8 mouse cellular contexts compared by ENCODE assay signal in genomic region chr2:131910847-131911246, GRCm38 (mm10). TPM values are rescaled to one million over a fixed set of nuclear protein-coding genes. Genes with fewer than 3 reads are reported as not detected.
DNase-seq lines count a peak whose midpoint lies in the region; ATAC-seq and TF ChIP-seq lines count a peak whose summit lies in the region.
"Had no signal": no experiment of that assay in that cellular context is flagged by ENCODE, and none has a peak within 500 bp of the region (broad histone marks: within the 10 kb centered on the region; RNA-seq: fewer than 3 reads in every experiment).

No protein-coding gene starts in this region.

- peak overlapping the region; percentile 87 for H3K4me2 ChIP-seq in intestine, embryonic 15.5 days (replicated peaks)
- peak overlapping the region; percentile 68 for H3K4me2 ChIP-seq in neural tube, embryonic 14.5 days (ENCODE audit: low read depth, low read length)

- 65% methylated on average over 2 of the region's 2 CpGs for WGBS in forebrain, embryonic 10.5 days
- 60% methylated on average over 2 of the region's 2 CpGs for WGBS in intestine, embryonic 15.5 days
- 27% methylated on average over 2 of the region's 2 CpGs for WGBS in neural tube, embryonic 14.5 days

- peaks cover 31% of the 10 kb centered on the region for H3K27me3 ChIP-seq in forebrain, embryonic 10.5 days (ENCODE audit: poor library complexity, severe bottlenecking)
- no peaks in the 10 kb centered on the region for H3K27me3 ChIP-seq in intestine, embryonic 15.5 days (replicated peaks)
- H3K27me3 ChIP-seq in neural tube, embryonic 14.5 days (ENCODE audit: control insufficient read depth, insufficient read depth, low read length), result no peaks in the 10 kb centered on the region

- TF ChIP-seq CTCF in left cerebral cortex, adult 2 months (IDR thresholded peaks at IDR 0.05), result no peak

- DNase-seq in left cerebral cortex, adult 2 months (ENCODE audit: extremely low spot score in 1 of 2, low spot score in 2 of 2), result no peak
- DNase-seq in left cerebral cortex, postnatal 36 days (ENCODE audit: low spot score in 2 of 2), result no peak
- DNase-seq in forebrain, embryonic 10.5 days (ENCODE audit: extremely low spot score, low spot score), result no peak
- DNase-seq in cerebellum, postnatal 36 days, result no peak
- DNase-seq in layer of hippocampus, adult 9-10 months (ENCODE audit: low spot score), result no peak

- no peaks in the 10 kb centered on the region for H3K9me3 ChIP-seq in forebrain, embryonic 10.5 days
- no peaks in the 10 kb centered on the region for H3K9me3 ChIP-seq in intestine, embryonic 15.5 days
- H3K9me3 ChIP-seq in neural tube, embryonic 14.5 days (ENCODE audit: control insufficient read depth, low read length), result no peaks in the 10 kb centered on the region

- H3K4me3 ChIP-seq in left cerebral cortex, adult 2 months, result peak overlapping the region; percentile 68
- H3K4me3 ChIP-seq in forebrain, embryonic 10.5 days, result peak overlapping the region; percentile 79
- H3K4me3 ChIP-seq in intestine, embryonic 15.5 days (replicated peaks), result peak overlapping the region; percentile 71; the same call in 1 of the 2 replicates
- peak overlapping the region; percentile 74 for H3K4me3 ChIP-seq in neural tube, embryonic 14.5 days (ENCODE audit: low read depth, low read length)

- H3K9ac ChIP-seq in intestine, embryonic 15.5 days, result no peak overlapping the region
- H3K9ac ChIP-seq in neural tube, embryonic 14.5 days (replicated peaks; ENCODE audit: low read depth, low read length), result peak overlapping the region; percentile 80

- no peak for ATAC-seq in intestine, embryonic 15.5 days
- ATAC-seq in neural tube, embryonic 14.5 days (ENCODE audit: low read depth), result no peak

- H3K27ac ChIP-seq in left cerebral cortex, adult 2 months, result peak overlapping the region; percentile 94
- no peak overlapping the region for H3K27ac ChIP-seq in forebrain, embryonic 10.5 days
- H3K27ac ChIP-seq in intestine, embryonic 15.5 days, result no peak overlapping the region
- peak overlapping the region; percentile 94; the same call in 1 of the 2 replicates for H3K27ac ChIP-seq in neural tube, embryonic 14.5 days (ENCODE audit: low read depth, low read length)

- intact Hi-C loops in left cerebral cortex, adult 2 months (cut with DNase I), result loop anchor here (1.0 to 2.0 kb wide), 2 partner anchors 64 to 83 kb away; no protein-coding TSS in a partner anchor
- intact Hi-C loops in left cerebral cortex, postnatal 36 days (cut with DNase I), result loop anchor here (1.0 to 5.0 kb wide), 3 partner anchors 36 to 83 kb away; no protein-coding TSS in a partner anchor

- H3K4me1 ChIP-seq in forebrain, embryonic 10.5 days, result peaks cover 35% of the 10 kb centered on the region
- 0 out of 2 replicates have a peak, but pooled peaks cover 6% of the 10 kb centered on the region for H3K4me1 ChIP-seq in intestine, embryonic 15.5 days (replicated peaks)
- peaks cover 22% of the 10 kb centered on the region for H3K4me1 ChIP-seq in neural tube, embryonic 14.5 days (ENCODE audit: control insufficient read depth, insufficient read depth, low read length)

- H3K36me3 ChIP-seq in forebrain, embryonic 10.5 days (replicated peaks), result no peaks in the 10 kb centered on the region
- H3K36me3 ChIP-seq in intestine, embryonic 15.5 days, result no peaks in the 10 kb centered on the region
- H3K36me3 ChIP-seq in neural tube, embryonic 14.5 days (ENCODE audit: control insufficient read depth, insufficient read depth, low read length), result no peaks in the 10 kb centered on the region

RNA-seq across cellular contexts. Expression of gene Prn, which starts 1.1 kb away (rescaled TPM):
- under 1 TPM in 1 of 2 experiments, not detected in 1; 0.20 TPM for total RNA-seq in left cerebral cortex, adult 2 months (2021)
- under 1 TPM in 1 of 2 experiments, not detected in 1; 0.35 TPM for total RNA-seq in left cerebral cortex, postnatal 36 days (2021)
- polyA plus RNA-seq in forebrain, embryonic 10.5 days (2016; fragmentation: Nextera tagmentation; extraction: Ambion mirVana), result not detected in 2 replicates
- 0.25 TPM in 1 of 2 replicates, not detected in the other for polyA plus RNA-seq in intestine, embryonic 15.5 days (2015; fragmentation: Nextera tagmentation; extraction: Ambion mirVana)
- polyA plus RNA-seq in neural tube, embryonic 14.5 days (2014; fragmentation: Nextera tagmentation; extraction: Ambion mirVana), result not detected in 2 replicates
- total RNA-seq: liver, adult 2 months had no signal
- polyA plus RNA-seq: liver, adult 2 months had no signal

RNA-seq across cellular contexts. Expression of gene Prnp, which starts 1.1 kb away (rescaled TPM):
- total RNA-seq in left cerebral cortex, adult 2 months (2021), result 100 to 1,000 TPM; 748 to 772 TPM
- total RNA-seq in left cerebral cortex, postnatal 36 days (2021), result 100 to 1,000 TPM; 729 to 811 TPM
- 19.6 and 23.2 TPM in 2 replicates for polyA plus RNA-seq in forebrain, embryonic 10.5 days (2016; fragmentation: Nextera tagmentation; extraction: Ambion mirVana)
- 59.1 and 62.3 TPM in 2 replicates for polyA plus RNA-seq in intestine, embryonic 15.5 days (2015; fragmentation: Nextera tagmentation; extraction: Ambion mirVana)
- polyA plus RNA-seq in neural tube, embryonic 14.5 days (2014; fragmentation: Nextera tagmentation; extraction: Ambion mirVana), result 99.9 and 104 TPM in 2 replicates

RNA-seq across cellular contexts. Expression of gene Prnd, which starts 39.8 kb away (rescaled TPM):
- total RNA-seq in left cerebral cortex, adult 2 months (2021), result under 1 TPM in 1 of 2 experiments, not detected in 1; 0.14 TPM
- under 1 TPM in 1 of 2 experiments, not detected in 1; 0.20 TPM for total RNA-seq in left cerebral cortex, postnatal 36 days (2021)
- 3.9 and 4.2 TPM in 2 replicates for polyA plus RNA-seq in forebrain, embryonic 10.5 days (2016; fragmentation: Nextera tagmentation; extraction: Ambion mirVana)
- polyA plus RNA-seq in intestine, embryonic 15.5 days (2015; fragmentation: Nextera tagmentation; extraction: Ambion mirVana), result 30.3 and 34.6 TPM in 2 replicates
- polyA plus RNA-seq in neural tube, embryonic 14.5 days (2014; fragmentation: Nextera tagmentation; extraction: Ambion mirVana), result 4.8 and 10.0 TPM in 2 replicates
- total RNA-seq: liver, adult 2 months had no signal
- polyA plus RNA-seq: liver, adult 2 months had no signal

RNA-seq across cellular contexts. Expression of gene Erv3, which starts 51.3 kb away (rescaled TPM):
- under 1 TPM; 0.09 to 0.19 TPM for total RNA-seq in left cerebral cortex, adult 2 months (2021)
- under 1 TPM; 0.15 to 0.23 TPM for total RNA-seq in left cerebral cortex, postnatal 36 days (2021)
- polyA plus RNA-seq in forebrain, embryonic 10.5 days (2016; fragmentation: Nextera tagmentation; extraction: Ambion mirVana), result not detected in 2 replicates
- not detected in 2 replicates for polyA plus RNA-seq in intestine, embryonic 15.5 days (2015; fragmentation: Nextera tagmentation; extraction: Ambion mirVana)
- polyA plus RNA-seq in neural tube, embryonic 14.5 days (2014; fragmentation: Nextera tagmentation; extraction: Ambion mirVana), result not detected in 2 replicates
- total RNA-seq: liver, adult 2 months had no signal
- polyA plus RNA-seq: liver, adult 2 months had no signal

Comparison
In these comparisons a context has a peak if more than half of its experiments do, and no peak if none do; other contexts are left out.
1. H3K27ac ChIP-seq: peak in left cerebral cortex, adult 2 months (single experiment) and neural tube, embryonic 14.5 days (single experiment); none in forebrain, embryonic 10.5 days (single experiment) and intestine, embryonic 15.5 days (single experiment).
2. Peak in every context shown above with its lines, with median percentiles within 50 percentile points of each other: H3K4me3 ChIP-seq.